Mouse (Mus musculus) limb, embryonic 12.5 days (tissue): Measurements from ENCODE around the gene 2010315B03Rik. TPM values are rescaled to one million over a fixed set of nuclear protein-coding genes. Genes with fewer than 3 reads are reported as not detected.
A peak's percentile ranks its signal among the peaks of the same experiment; 100 is the strongest.

Source experiments
- ATAC-seq: fragments of 200-750 bp; cut with Nextera tagmentation; 2 replicates; pipeline ENCODE4 v1.8.0; 2017; ENCODE audit warnings: low read depth, moderate TSS enrichment; ENCODE audit not compliant: insufficient number of reproducible peaks, insufficient read depth, low FRiP score, low TSS enrichment
- H3K27ac ChIP-seq: fragments of 300-500 bp; sonication (generic); 2 replicates; pipeline ENCODE4 v1.5.1; 2016; ENCODE audit warnings: mild to moderate bottlenecking, moderate library complexity
- H3K27me3 ChIP-seq: fragments of 300-500 bp; sonication (generic); 2 replicates; pipeline ENCODE4 v1.6.1; 2016; ENCODE audit warnings: mild to moderate bottlenecking, moderate library complexity
- H3K36me3 ChIP-seq: fragments of 300-500 bp; sonication (generic); 2 replicates; pipeline ENCODE4 v1.6.1; 2016; ENCODE audit warnings: mild to moderate bottlenecking, moderate library complexity
- H3K4me1 ChIP-seq: fragments of 300-500 bp; sonication (generic); replicated peaks from 2 replicates; pipeline ENCODE4 v1.6.1; 2016
- H3K4me2 ChIP-seq: fragments of 300-500 bp; sonication (generic); 2 replicates; pipeline ENCODE4 v1.6.1; 2016; ENCODE audit warnings: mild to moderate bottlenecking, moderate library complexity
- H3K4me3 ChIP-seq: fragments of 300-500 bp; sonication (generic); replicated peaks from 2 replicates; pipeline ENCODE4 v1.5.1; 2016; ENCODE audit warnings: mild to moderate bottlenecking
- H3K9ac ChIP-seq: fragments of 300-500 bp; sonication (generic); replicated peaks from 2 replicates; pipeline ENCODE4 v1.6.1; 2016; ENCODE audit warnings: mild to moderate bottlenecking, moderate library complexity
- H3K9me3 ChIP-seq: fragments of 300-500 bp; sonication (generic); 2 replicates; pipeline ENCODE4 v1.6.1; 2016; ENCODE audit warnings: mild to moderate bottlenecking, moderate library complexity
- WGBS: fragments of 180-500 bp; shearing (Covaris S2); methylation state at CpG from one replicate; pipeline ENCODE4 v1.1.7; 2016; 5-methylcytosine and 5-hydroxymethylcytosine counted together
- polyA plus RNA-seq: library from polyadenylated mRNA; unstranded; fragments of >200 nt; fragmentation: Nextera tagmentation; extraction: Ambion mirVana; gene quantifications from 2 replicates; pipeline ENCODE4 v1.2.1, GENCODE M21; 2016

Gene 2010315B03Rik
- polyA plus RNA-seq, result 5.1 and 5.4 TPM in 2 replicates

- H3K4me1 ChIP-seq, result peaks cover 4% of the 10 kb centered on the region; the same call in 1 of the 2 replicates
- 3% methylated on average over 21 of the region's 22 CpGs for WGBS
Measured at GRCm38 (mm10) chr9:124312171-124313142, at the start of gene 2010315B03Rik. TSS of gene 2010315B03Rik (minus strand) at chr9:124312696.

DNA sequence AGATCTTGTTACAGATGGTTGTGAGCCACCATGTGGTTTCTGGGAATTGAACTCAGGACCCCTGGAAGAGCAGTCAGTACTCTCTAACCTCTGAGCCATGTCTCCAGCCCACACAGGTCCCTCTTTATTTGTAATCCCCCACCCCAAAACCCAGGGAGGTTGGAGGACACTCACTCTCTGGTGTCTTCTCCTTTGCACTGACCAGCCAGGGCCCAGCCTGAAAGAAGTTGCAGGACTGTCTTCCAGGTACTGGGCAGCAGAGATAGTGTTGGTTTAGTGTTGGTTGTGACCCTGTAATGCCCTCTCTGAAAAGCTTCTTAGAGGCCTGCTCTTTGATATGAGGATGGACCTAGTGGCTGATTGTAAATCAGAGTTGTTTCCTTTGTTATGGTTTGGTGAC, 994 bp downstream of the 2010315B03Rik start:
- no peak for ATAC-seq
- H3K36me3 ChIP-seq, result no peaks in the 10 kb centered on the region
- peaks cover 4% of the 10 kb centered on the region; the same call in 1 of the 2 replicates for H3K4me1 ChIP-seq
- no peaks in the 10 kb centered on the region for H3K27me3 ChIP-seq
- peak overlapping the region; percentile 60 for H3K4me2 ChIP-seq
- H3K9ac ChIP-seq, result peak overlapping the region; percentile 76; the same call in 1 of the 2 replicates
- no peaks in the 10 kb centered on the region for H3K9me3 ChIP-seq
- H3K4me3 ChIP-seq, result peak overlapping the region; percentile 64
- no peak overlapping the region for H3K27ac ChIP-seq

More at GRCm38 (mm10) chr9:124312171-124313142, at the start of gene 2010315B03Rik:
- no peaks in the 10 kb centered on the region for H3K36me3 ChIP-seq
- H3K27ac ChIP-seq, result peak within 1 kb of the TSS; percentile 84
- H3K9me3 ChIP-seq, result no peaks in the 10 kb centered on the region
- ATAC-seq, result peak; percentile 100
- H3K4me2 ChIP-seq, result peak within 1 kb of the TSS; percentile 60
- no peaks in the 10 kb centered on the region for H3K27me3 ChIP-seq
- H3K4me3 ChIP-seq, result peak within 1 kb of the TSS; percentile 64
- peak within 1 kb of the TSS; percentile 76 for H3K9ac ChIP-seq

DNA sequence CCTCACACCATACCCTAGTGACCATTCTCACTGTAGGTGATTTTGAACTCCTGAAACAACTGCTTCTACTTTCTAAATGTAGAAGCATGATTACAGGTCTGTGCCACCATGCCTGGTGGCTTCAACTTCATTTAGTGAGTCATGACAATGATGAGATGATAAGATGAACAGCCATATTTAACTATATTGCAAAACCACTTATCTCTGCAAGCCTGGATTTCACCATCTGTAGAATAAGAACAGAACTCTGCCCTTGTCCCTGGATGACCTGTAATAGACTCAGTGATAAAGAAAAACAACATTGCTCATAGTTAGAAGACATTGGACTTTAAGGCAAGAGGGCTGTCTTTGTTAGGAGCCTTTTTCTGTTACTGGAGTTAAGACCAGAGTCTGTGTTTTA, 24.2 kb downstream of the 2010315B03Rik start:
- no peak overlapping the region for H3K27ac ChIP-seq
- H3K4me1 ChIP-seq, result no peaks in the 10 kb centered on the region
- peaks cover 8% of the 10 kb centered on the region for H3K36me3 ChIP-seq
- no peak overlapping the region for H3K9ac ChIP-seq
- peaks cover 12% of the 10 kb centered on the region for H3K9me3 ChIP-seq
- no peaks in the 10 kb centered on the region for H3K27me3 ChIP-seq
- ATAC-seq, result no peak
- H3K4me3 ChIP-seq, result no peak overlapping the region
- no peak overlapping the region for H3K4me2 ChIP-seq

DNA sequence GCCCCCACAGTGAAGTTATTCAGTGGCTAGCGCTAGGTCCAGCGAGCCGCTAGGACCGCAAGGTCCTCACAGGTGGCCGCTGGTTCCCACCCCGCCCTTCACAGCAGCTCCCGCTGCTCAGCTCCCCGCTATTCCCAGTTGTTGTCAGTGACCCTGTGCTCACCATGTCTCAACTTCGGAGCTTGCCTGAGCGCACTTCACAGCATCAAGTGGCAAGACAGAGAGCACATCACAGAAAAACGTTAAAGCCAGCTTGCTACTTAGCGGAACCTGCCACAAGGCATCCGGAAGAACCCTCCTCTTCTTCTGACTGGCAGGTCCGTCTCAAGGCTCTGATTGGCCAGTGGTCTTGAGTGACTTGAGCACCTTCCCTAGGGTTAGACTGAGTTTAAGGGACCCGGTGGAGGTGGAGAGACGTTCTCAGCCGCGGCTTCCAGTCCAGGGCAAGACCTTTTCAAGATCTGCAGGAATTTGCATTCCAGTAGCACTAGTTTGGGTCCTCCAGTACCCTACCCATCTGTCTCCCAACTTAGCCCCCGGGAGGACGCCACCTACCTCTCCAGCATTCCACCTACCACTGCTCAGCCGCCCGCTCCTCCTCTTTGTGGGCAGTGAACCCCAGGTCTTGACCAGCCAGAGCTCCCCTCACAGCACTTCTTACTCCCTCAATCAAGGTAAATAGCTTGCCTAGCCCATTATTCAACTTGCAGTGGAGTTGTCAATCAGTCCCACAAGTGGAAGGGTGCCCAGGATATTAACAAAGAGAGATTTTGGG, 30.4 kb downstream of the 2010315B03Rik start:
- H3K4me1 ChIP-seq, result peaks cover 6% of the 10 kb centered on the region
- no peaks in the 10 kb centered on the region for H3K27me3 ChIP-seq
- peak overlapping the region; percentile 67 for H3K4me2 ChIP-seq
- H3K9ac ChIP-seq, result peak overlapping the region; percentile 70
- peak overlapping the region; percentile 84 for H3K4me3 ChIP-seq
- peak; percentile 97 for ATAC-seq
- under 1% methylated on average over 22 of the region's 22 CpGs for WGBS
- H3K27ac ChIP-seq, result peak overlapping the region; percentile 85
- peaks cover 15% of the 10 kb centered on the region for H3K36me3 ChIP-seq
- H3K9me3 ChIP-seq, result peaks cover 4% of the 10 kb centered on the region

- no peaks in the 10 kb centered on the region for H3K27me3 ChIP-seq
- H3K9me3 ChIP-seq, result peaks cover 4% of the 10 kb centered on the region
- peaks cover 6% of the 10 kb centered on the region for H3K4me1 ChIP-seq
- H3K27ac ChIP-seq, result peak overlapping the region; percentile 85; the same call in 1 of the 2 replicates
- 7% methylated on average over 1 of the region's 1 CpGs for whole genome bisulfite sequencing
- ATAC-seq, result no peak
- peak overlapping the region; percentile 84 for H3K4me3 ChIP-seq
- peaks cover 15% of the 10 kb centered on the region for H3K36me3 ChIP-seq
- peak overlapping the region; percentile 70 for H3K9ac ChIP-seq
- peak overlapping the region; percentile 67 for H3K4me2 ChIP-seq
Measured at GRCm38 (mm10) chr9:124281448-124281791, 31.1 kb downstream of the 2010315B03Rik start.

GRCm38 (mm10) chr9:124280576-124281447, 31.7 kb downstream of the 2010315B03Rik start:
- peaks cover 4% of the 10 kb centered on the region for H3K9me3 ChIP-seq
- no peak for ATAC-seq
- H3K4me3 ChIP-seq, result peak overlapping the region; percentile 84
- peaks cover 15% of the 10 kb centered on the region for H3K36me3 ChIP-seq
- H3K9ac ChIP-seq, result peak overlapping the region; percentile 70; the same call in 1 of the 2 replicates
- H3K4me1 ChIP-seq, result peaks cover 6% of the 10 kb centered on the region
- H3K4me2 ChIP-seq, result peak overlapping the region; percentile 67
- no peaks in the 10 kb centered on the region for H3K27me3 ChIP-seq
- 72% methylated on average over 2 of the region's 2 CpGs for WGBS
- no peak overlapping the region for H3K27ac ChIP-seq

DNA sequence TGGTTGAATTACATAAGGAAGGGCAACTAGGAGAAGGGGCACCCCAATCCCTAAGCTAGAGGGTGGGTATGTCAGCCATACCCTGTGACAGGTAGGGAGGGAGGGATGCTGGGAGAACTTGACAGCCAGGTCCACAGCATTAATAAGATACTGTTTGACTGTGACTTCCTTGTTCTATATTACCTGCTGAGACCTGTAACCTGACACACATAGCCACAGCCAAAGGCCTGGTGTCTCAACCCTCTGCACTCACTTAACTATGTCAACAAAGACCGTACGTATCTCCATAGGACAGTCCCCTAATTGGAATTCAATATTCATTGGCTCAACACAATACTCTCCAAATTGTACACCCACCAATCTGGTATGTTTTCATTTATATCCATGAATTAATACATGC, 33.2 kb downstream of the 2010315B03Rik start:
- H3K27ac ChIP-seq, result no peak overlapping the region
- ATAC-seq, result no peak
- no peak overlapping the region for H3K4me2 ChIP-seq
- no peak overlapping the region for H3K4me3 ChIP-seq
- peaks cover 6% of the 10 kb centered on the region for H3K4me1 ChIP-seq
- no peak overlapping the region for H3K9ac ChIP-seq
- H3K9me3 ChIP-seq, result peaks cover 19% of the 10 kb centered on the region
- 49% methylated on average over 2 of the region's 2 CpGs for WGBS
- no peaks in the 10 kb centered on the region for H3K27me3 ChIP-seq
- H3K36me3 ChIP-seq, result peaks cover 20% of the 10 kb centered on the region

DNA sequence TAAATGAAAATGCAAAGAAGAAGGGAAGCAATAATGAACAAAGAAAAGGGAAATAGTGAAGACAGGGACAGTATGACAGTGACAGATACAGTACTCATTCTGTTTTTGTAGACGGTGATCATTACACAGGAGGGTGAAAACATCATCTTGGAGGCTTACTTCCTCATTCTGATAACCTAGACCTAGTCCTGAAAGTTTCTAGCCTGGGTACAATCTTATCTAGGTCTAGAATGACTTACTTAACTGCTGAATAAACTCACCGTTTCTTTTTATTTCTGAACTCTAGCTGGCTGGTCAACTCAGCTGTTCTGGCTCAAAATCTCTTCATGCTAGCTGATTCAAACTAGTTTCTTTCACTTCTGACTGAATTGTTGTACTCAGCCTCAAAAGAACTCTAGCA, 37.4 kb downstream of the 2010315B03Rik start:
- Histone ChIP-seq H3K4me1 (no peaks in the 10 kb centered on the region), H3K36me3 (peaks cover 52% of the 10 kb centered on the region), H3K9ac (no peak overlapping the region), H3K27me3 (no peaks in the 10 kb centered on the region), H3K4me2 (no peak overlapping the region), H3K4me3 (no peak overlapping the region), H3K9me3 (peaks cover 49% of the 10 kb centered on the region), H3K27ac (no peak overlapping the region)
- 87% methylated on average over 2 of the region's 2 CpGs for WGBS
- no peak for ATAC-seq

GRCm38 (mm10) chr9:124273172-124273571, 39.3 kb downstream of the 2010315B03Rik start:
- Histone ChIP-seq H3K9ac (no peak overlapping the region), H3K4me1 (no peaks in the 10 kb centered on the region), H3K9me3 (peaks cover 61% of the 10 kb centered on the region), H3K27ac (no peak overlapping the region), H3K4me3 (no peak overlapping the region), H3K27me3 (no peaks in the 10 kb centered on the region), H3K4me2 (no peak overlapping the region), H3K36me3 (peaks cover 60% of the 10 kb centered on the region)
- ATAC-seq, result no peak

- WGBS, result 36% methylated on average over 2 of the region's 2 CpGs
- ATAC-seq, result peak; percentile 42; the same call in 1 of the 2 replicates
- no peak overlapping the region for H3K27ac ChIP-seq
- H3K27me3 ChIP-seq, result no peaks in the 10 kb centered on the region
- no peak overlapping the region for H3K4me3 ChIP-seq
- H3K4me1 ChIP-seq, result no peaks in the 10 kb centered on the region
- H3K36me3 ChIP-seq, result peaks cover 37% of the 10 kb centered on the region
- no peak overlapping the region for H3K4me2 ChIP-seq
- H3K9ac ChIP-seq, result no peak overlapping the region
- peaks cover 32% of the 10 kb centered on the region for H3K9me3 ChIP-seq
Measured at GRCm38 (mm10) chr9:124267929-124268328, 44.6 kb downstream of the 2010315B03Rik start.
